7 mouse cellular contexts compared by ENCODE assay signal in the genomic region with DNA sequence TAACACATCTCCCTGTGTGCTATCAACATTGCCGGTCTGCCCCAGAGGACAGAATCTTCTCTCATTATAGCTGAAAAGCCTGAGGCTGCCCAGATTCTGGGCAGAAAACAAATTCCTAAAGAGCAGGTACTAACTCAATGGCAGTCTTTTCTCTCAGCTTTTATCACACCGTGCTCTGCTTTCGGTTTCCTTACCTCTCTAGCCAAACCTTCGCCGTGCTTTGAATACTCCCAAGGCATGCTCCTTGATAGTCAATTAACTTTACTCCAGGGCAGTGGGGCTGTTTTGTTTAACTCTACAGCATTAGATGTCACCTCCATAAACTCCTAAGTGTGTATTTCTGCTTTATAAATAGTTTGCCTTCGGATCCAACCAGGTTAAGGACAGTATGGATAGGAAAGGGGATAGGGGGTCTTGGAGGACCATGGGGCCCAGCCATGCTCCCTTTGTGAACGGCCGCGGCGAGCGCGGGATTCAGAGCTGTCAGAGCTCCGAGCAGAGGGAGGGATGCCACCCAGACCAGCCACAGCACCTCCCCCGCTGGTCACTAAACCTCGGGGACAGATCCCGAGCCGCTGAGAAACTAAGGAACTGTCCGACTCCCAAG. TPM values are rescaled to one million over a fixed set of nuclear protein-coding genes. Genes with fewer than 3 reads are reported as not detected.
DNase-seq lines count a peak whose midpoint lies in the region; ATAC-seq lines count a peak whose summit lies in the region.

No protein-coding gene starts in this region.

- H3K9me3 ChIP-seq in embryonic facial prominence, embryonic 10.5 days = no peaks in the 10 kb centered on the region
- H3K9me3 ChIP-seq in intestine, embryonic 14.5 days (ENCODE audit: control insufficient read depth, low read length) = no peaks in the 10 kb centered on the region
- no peaks in the 10 kb centered on the region for H3K9me3 ChIP-seq in midbrain, embryonic 16.5 days (replicated peaks; ENCODE audit: control insufficient read depth, low read length, poor library complexity, severe bottlenecking)

- H3K4me2 ChIP-seq in intestine, embryonic 14.5 days (ENCODE audit: low read length) = peak overlapping the region; percentile 79
- peak overlapping the region; percentile 77 for H3K4me2 ChIP-seq in midbrain, embryonic 16.5 days (ENCODE audit: low read length)

- peaks cover 20% of the 10 kb centered on the region for H3K4me1 ChIP-seq in embryonic facial prominence, embryonic 10.5 days
- H3K4me1 ChIP-seq in intestine, embryonic 14.5 days (replicated peaks; ENCODE audit: control insufficient read depth, insufficient read depth, low read length) = peaks cover 9% of the 10 kb centered on the region; the same call in 1 of the 2 replicates
- H3K4me1 ChIP-seq in midbrain, embryonic 16.5 days (ENCODE audit: control insufficient read depth, insufficient read depth, low read length) = peaks cover 12% of the 10 kb centered on the region

- WGBS in embryonic facial prominence, embryonic 10.5 days = 2% methylated on average over 18 of the region's 18 CpGs
- 1% methylated on average over 18 of the region's 18 CpGs for WGBS in intestine, embryonic 14.5 days
- under 1% methylated on average over 18 of the region's 18 CpGs for WGBS in midbrain, embryonic 16.5 days

- peak overlapping the region; percentile 100 for H3K4me3 ChIP-seq in embryonic facial prominence, embryonic 10.5 days
- peak overlapping the region; percentile 81 for H3K4me3 ChIP-seq in intestine, embryonic 14.5 days (ENCODE audit: low read depth, low read length)
- peak overlapping the region; percentile 97 for H3K4me3 ChIP-seq in midbrain, embryonic 16.5 days (ENCODE audit: low read depth, low read length)

- ATAC-seq in intestine, embryonic 14.5 days (replicated peaks; ENCODE audit: low FRiP score, low TSS enrichment, low read depth) = peak; percentile 14; the same call in 1 of the 2 replicates
- ATAC-seq in midbrain, embryonic 16.5 days = peak; percentile 52

- H3K27ac ChIP-seq in embryonic facial prominence, embryonic 10.5 days (replicated peaks) = peak overlapping the region; percentile 100
- H3K27ac ChIP-seq in intestine, embryonic 14.5 days (ENCODE audit: low read depth) = peak overlapping the region; percentile 99
- peak overlapping the region; percentile 99 for H3K27ac ChIP-seq in midbrain, embryonic 16.5 days (ENCODE audit: low read length)

- H3K36me3 ChIP-seq in embryonic facial prominence, embryonic 10.5 days (replicated peaks) = peaks cover 33% of the 10 kb centered on the region
- peaks cover 31% of the 10 kb centered on the region for H3K36me3 ChIP-seq in intestine, embryonic 14.5 days (ENCODE audit: control insufficient read depth, insufficient read depth, low read length)
- peaks cover 13% of the 10 kb centered on the region for H3K36me3 ChIP-seq in midbrain, embryonic 16.5 days (ENCODE audit: control insufficient read depth, insufficient read depth, low read length)

- 0 out of 2 replicates have a peak, but pooled peaks cover 4% of the 10 kb centered on the region for H3K27me3 ChIP-seq in embryonic facial prominence, embryonic 10.5 days (replicated peaks; ENCODE audit: low read depth, poor library complexity, severe bottlenecking)
- H3K27me3 ChIP-seq in intestine, embryonic 14.5 days (replicated peaks; ENCODE audit: control insufficient read depth, insufficient read depth, low read length) = peaks cover 3% of the 10 kb centered on the region; the same call in 1 of the 2 replicates
- H3K27me3 ChIP-seq in midbrain, embryonic 16.5 days (ENCODE audit: control insufficient read depth, insufficient read depth, low read depth, low read length) = no peaks in the 10 kb centered on the region

- peak overlapping the region; percentile 100 for H3K9ac ChIP-seq in intestine, embryonic 14.5 days (ENCODE audit: low read length)
- peak overlapping the region; percentile 100 for H3K9ac ChIP-seq in midbrain, embryonic 16.5 days (ENCODE audit: low read depth, low read length)

- DNase-seq in ovary, postnatal 10 days (ENCODE audit: low spot score) = peak; percentile 9
- no peak for DNase-seq in ovary, postnatal 36 days (ENCODE audit: low spot score)
- DNase-seq in embryonic facial prominence, embryonic 10.5 days (ENCODE audit: low spot score) = peak; percentile 84
- DNase-seq in intestine, embryonic 14.5 days (ENCODE audit: low spot score) = no peak
- no peak for DNase-seq in layer of hippocampus, postnatal 14 days (ENCODE audit: low spot score in 2 of 2)
- DNase-seq in left cerebral cortex, adult 11 months (ENCODE audit: low spot score) = no peak

RNA-seq across cellular contexts. Expression of gene Srsf6, which starts 0.7 kb away (rescaled TPM):
- polyA plus RNA-seq in embryonic facial prominence, embryonic 10.5 days (2016; fragmentation: Nextera tagmentation; extraction: Ambion mirVana) = 279 and 285 TPM in 2 replicates
- 193 and 195 TPM in 2 replicates for polyA plus RNA-seq in intestine, embryonic 14.5 days (2014; fragmentation: Nextera tagmentation; extraction: Ambion mirVana)
- 118 and 137 TPM in 2 replicates for polyA plus RNA-seq in midbrain, embryonic 16.5 days (2015; fragmentation: Nextera tagmentation; extraction: Ambion mirVana)
- 100 to 1,000 TPM; 116 to 118 TPM for total RNA-seq in layer of hippocampus, postnatal 14 days (2021)

RNA-seq across cellular contexts. Expression of gene L3mbtl1, which starts 12.7 kb away (rescaled TPM):
- 0.06 and 0.19 TPM in 2 replicates for polyA plus RNA-seq in embryonic facial prominence, embryonic 10.5 days (2016; fragmentation: Nextera tagmentation; extraction: Ambion mirVana)
- 0.07 TPM in 1 of 2 replicates, not detected in the other for polyA plus RNA-seq in intestine, embryonic 14.5 days (2014; fragmentation: Nextera tagmentation; extraction: Ambion mirVana)
- 4.6 and 8.3 TPM in 2 replicates for polyA plus RNA-seq in midbrain, embryonic 16.5 days (2015; fragmentation: Nextera tagmentation; extraction: Ambion mirVana)
- 10 to 100 TPM; 18.8 to 23.3 TPM for total RNA-seq in layer of hippocampus, postnatal 14 days (2021)

RNA-seq across cellular contexts. Expression of gene Sgk2, which starts 56.5 kb away (rescaled TPM):
- not detected in 2 replicates for polyA plus RNA-seq in embryonic facial prominence, embryonic 10.5 days (2016; fragmentation: Nextera tagmentation; extraction: Ambion mirVana)
- polyA plus RNA-seq in intestine, embryonic 14.5 days (2014; fragmentation: Nextera tagmentation; extraction: Ambion mirVana) = 0.26 and 0.30 TPM in 2 replicates
- 0.17 TPM in 1 of 2 replicates, not detected in the other for polyA plus RNA-seq in midbrain, embryonic 16.5 days (2015; fragmentation: Nextera tagmentation; extraction: Ambion mirVana)
- 1 to 10 TPM; 1.8 to 1.9 TPM for total RNA-seq in layer of hippocampus, postnatal 14 days (2021)

Comparison
In these comparisons a context has a peak if more than half of its experiments do, and no peak if none do; other contexts are left out.
1. DNase-seq: peak in ovary, postnatal 10 days (single experiment) and embryonic facial prominence, embryonic 10.5 days (single experiment); none in ovary, postnatal 36 days (single experiment), intestine, embryonic 14.5 days (single experiment), layer of hippocampus, postnatal 14 days (0 of 2) and left cerebral cortex, adult 11 months (single experiment).
2. Peak in every context shown above with its lines, with median percentiles within 50 percentile points of each other: H3K27ac ChIP-seq and H3K4me3 ChIP-seq.